Mouse (Mus musculus) hindbrain, embryonic 10.5 days (tissue): ENCODE measurements around the gene Cldn18. TPM values are rescaled to one million over a fixed set of nuclear protein-coding genes. Genes with fewer than 3 reads are reported as not detected.

Experiments used
- DNase-seq: peaks from one replicate; pipeline ENCODE4 v3.0.0-alpha.2; 2017; ENCODE audit warnings: low spot score
- H3K27ac ChIP-seq: fragments of 300-500 bp; sonication (generic); 2 replicates; pipeline ENCODE4 v1.5.1; 2016; ENCODE audit warnings: mild to moderate bottlenecking, moderate library complexity
- H3K27me3 ChIP-seq: fragments of 300-500 bp; sonication (generic); 2 replicates; pipeline ENCODE4 v1.6.1; 2016; ENCODE audit warnings: mild to moderate bottlenecking; ENCODE audit not compliant: poor library complexity, insufficient read depth, severe bottlenecking
- H3K36me3 ChIP-seq: fragments of 300-500 bp; sonication (generic); 2 replicates; pipeline ENCODE4 v1.6.1; 2016; ENCODE audit warnings: mild to moderate bottlenecking, moderate library complexity
- H3K4me1 ChIP-seq: fragments of 300-500 bp; sonication (generic); replicated peaks from 2 replicates; pipeline ENCODE4 v1.6.1; 2016; ENCODE audit warnings: mild to moderate bottlenecking
- H3K4me3 ChIP-seq: fragments of 300-500 bp; sonication (generic); 2 replicates; pipeline ENCODE4 v1.5.1; 2016; ENCODE audit warnings: mild to moderate bottlenecking, moderate library complexity
- H3K9me3 ChIP-seq: fragments of 300-500 bp; sonication (generic); 2 replicates; pipeline ENCODE4 v1.6.1; 2016; ENCODE audit warnings: mild to moderate bottlenecking, moderate library complexity
- WGBS: fragments of 180-500 bp; shearing (Covaris S2); methylation state at CpG from one replicate; pipeline ENCODE4 v1.1.7; 2016; 5-methylcytosine and 5-hydroxymethylcytosine counted together
- polyA plus RNA-seq: library from polyadenylated mRNA; unstranded; fragments of >200 nt; fragmentation: Nextera tagmentation; extraction: Ambion mirVana; gene quantifications from 2 replicates; pipeline ENCODE4 v1.2.1, GENCODE M21; 2016

Gene Cldn18
- not detected in 2 replicates for polyA plus RNA-seq

GRCm38 (mm10) chr9:99717134-99717533 is at the start of gene Cldn18:
Gene Cldn18, minus strand, starts transcription at chr9:99717267.
- Histone ChIP-seq H3K4me1 (no peaks in the 10 kb centered on the region), H3K9me3 (no peaks in the 10 kb centered on the region), H3K27ac (no peak within 1 kb of the TSS), H3K4me3 (no peak within 1 kb of the TSS), H3K27me3 (no peaks in the 10 kb centered on the region), H3K36me3 (no peaks in the 10 kb centered on the region)
- no peak for DNase-seq
- 93% methylated on average over 14 of the region's 14 CpGs for WGBS

GRCm38 (mm10) chr9:99763530-99763929 is 46.5 kb upstream of the Cldn18 start:
- Histone ChIP-seq H3K9me3 (no peaks in the 10 kb centered on the region), H3K4me1 (no peaks in the 10 kb centered on the region), H3K27me3 (no peaks in the 10 kb centered on the region), H3K4me3 (no peak overlapping the region), H3K27ac (no peak overlapping the region), H3K36me3 (no peaks in the 10 kb centered on the region)
- no peak for DNase-seq
- 69% methylated on average over 6 of the region's 6 CpGs for WGBS

DNA sequence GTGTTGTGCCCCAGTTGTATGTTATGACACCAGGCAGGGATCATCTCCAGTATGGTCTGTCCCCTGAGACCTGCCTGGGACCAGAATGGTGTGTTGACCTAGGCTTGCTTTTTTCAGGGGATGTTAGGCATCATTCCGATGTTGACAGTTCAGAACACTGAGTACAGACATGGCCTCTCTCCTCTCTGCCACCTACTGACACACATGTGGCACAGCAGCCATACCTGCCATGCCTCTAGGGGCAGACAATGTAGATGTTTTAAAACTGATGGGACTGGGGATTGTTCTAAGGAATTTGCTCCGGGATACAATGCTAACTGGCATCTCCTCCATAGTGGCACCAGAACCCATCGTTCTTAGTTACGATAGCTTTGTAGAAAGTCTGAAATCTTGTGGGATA is 33.2 kb upstream of the Cldn18 start:
- Histone ChIP-seq H3K36me3 (no peaks in the 10 kb centered on the region), H3K27ac (no peak overlapping the region), H3K27me3 (no peaks in the 10 kb centered on the region), H3K4me1 (0 out of 2 replicates have a peak, but pooled peaks cover 6% of the 10 kb centered on the region), H3K9me3 (no peaks in the 10 kb centered on the region), H3K4me3 (no peak overlapping the region)
- 88% methylated on average over 4 of the region's 4 CpGs for WGBS
- no peak for DNase-seq

- 72% methylated on average over 1 of the region's 1 CpGs for WGBS
- Histone ChIP-seq H3K9me3 (no peaks in the 10 kb centered on the region), H3K27ac (no peak overlapping the region), H3K36me3 (no peaks in the 10 kb centered on the region), H3K4me3 (no peak overlapping the region), H3K4me1 (peaks cover 16% of the 10 kb centered on the region; the same call in 1 of the 2 replicates), H3K27me3 (no peaks in the 10 kb centered on the region)
- DNase-seq, result no peak
Measured at GRCm38 (mm10) chr9:99748279-99748678, 31.2 kb upstream of the Cldn18 start.

DNA sequence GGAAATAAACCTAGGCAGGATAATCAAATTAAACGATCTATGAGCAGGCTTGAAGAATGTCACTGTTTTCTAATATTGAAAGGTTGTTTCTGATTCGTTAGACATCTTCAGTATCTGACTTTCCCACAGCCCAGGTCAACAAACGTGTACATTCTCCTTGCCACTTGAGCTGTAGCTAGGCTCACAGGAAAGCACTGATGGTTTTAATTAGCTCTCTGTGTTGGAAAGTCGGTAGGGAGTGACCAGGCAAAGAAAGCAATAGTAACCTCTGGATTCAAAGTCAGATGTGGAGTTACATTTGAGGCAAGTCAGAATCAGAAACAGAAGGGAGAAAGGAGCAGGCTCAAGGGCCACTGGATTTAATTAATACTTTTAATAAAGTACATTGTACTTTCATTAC is 30.7 kb upstream of the Cldn18 start:
- 58% methylated on average over 4 of the region's 4 CpGs for WGBS
- DNase-seq, result no peak

DNA sequence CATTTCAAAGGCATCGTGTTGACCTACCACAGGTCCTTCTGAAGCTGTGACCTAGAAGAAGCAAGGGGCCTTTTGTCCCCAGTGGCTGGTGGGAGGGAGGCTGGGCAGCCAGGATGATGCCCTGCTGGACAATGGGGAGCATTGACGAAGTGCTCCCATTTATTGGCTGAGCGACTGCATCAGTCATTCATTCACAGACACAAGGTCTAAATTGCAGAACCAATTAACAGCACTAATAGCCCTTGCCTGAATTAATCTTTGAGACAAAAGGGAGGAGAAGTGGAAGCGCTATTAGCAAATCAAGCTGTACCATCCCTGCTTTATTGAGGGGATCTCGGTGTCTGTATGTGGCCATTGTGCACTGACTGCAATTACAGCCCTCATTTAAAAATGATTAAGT is 27.5 kb upstream of the Cldn18 start:
- Histone ChIP-seq H3K27me3 (no peaks in the 10 kb centered on the region), H3K9me3 (no peaks in the 10 kb centered on the region), H3K4me1 (peaks cover 16% of the 10 kb centered on the region; the same call in 1 of the 2 replicates), H3K4me3 (no peak overlapping the region), H3K27ac (no peak overlapping the region), H3K36me3 (no peaks in the 10 kb centered on the region)
- WGBS, result 66% methylated on average over 5 of the region's 5 CpGs
- DNase-seq, result no peak

More for the DNA sequence above, 30.7 kb upstream of the Cldn18 start:
- no peaks in the 10 kb centered on the region for H3K36me3 ChIP-seq
- no peak overlapping the region for H3K4me3 ChIP-seq
- H3K9me3 ChIP-seq, result no peaks in the 10 kb centered on the region
- no peaks in the 10 kb centered on the region for H3K27me3 ChIP-seq
- peaks cover 16% of the 10 kb centered on the region; the same call in 1 of the 2 replicates for H3K4me1 ChIP-seq
- H3K27ac ChIP-seq, result no peak overlapping the region

- H3K4me1 ChIP-seq, result peaks cover 15% of the 10 kb centered on the region
- H3K4me3 ChIP-seq, result no peak overlapping the region
- 36% methylated on average over 15 of the region's 15 CpGs for WGBS
- H3K27me3 ChIP-seq, result no peaks in the 10 kb centered on the region
- no peaks in the 10 kb centered on the region for H3K36me3 ChIP-seq
- peaks cover under 1% of the 10 kb centered on the region; the same call in 1 of the 2 replicates for H3K9me3 ChIP-seq
- DNase-seq, result peak; percentile 87
- no peak overlapping the region for H3K27ac ChIP-seq
Measured at GRCm38 (mm10) chr9:99729943-99730646, 13.0 kb upstream of the Cldn18 start.

- DNase-seq, result no peak
- no peaks in the 10 kb centered on the region for H3K9me3 ChIP-seq
- peaks cover 15% of the 10 kb centered on the region for H3K4me1 ChIP-seq
- no peaks in the 10 kb centered on the region for H3K36me3 ChIP-seq
- H3K27ac ChIP-seq, result no peak overlapping the region
- WGBS, result 64% methylated on average over 11 of the region's 11 CpGs
- no peaks in the 10 kb centered on the region for H3K27me3 ChIP-seq
- no peak overlapping the region for H3K4me3 ChIP-seq
Measured at GRCm38 (mm10) chr9:99727819-99728218, 10.8 kb upstream of the Cldn18 start.

DNA sequence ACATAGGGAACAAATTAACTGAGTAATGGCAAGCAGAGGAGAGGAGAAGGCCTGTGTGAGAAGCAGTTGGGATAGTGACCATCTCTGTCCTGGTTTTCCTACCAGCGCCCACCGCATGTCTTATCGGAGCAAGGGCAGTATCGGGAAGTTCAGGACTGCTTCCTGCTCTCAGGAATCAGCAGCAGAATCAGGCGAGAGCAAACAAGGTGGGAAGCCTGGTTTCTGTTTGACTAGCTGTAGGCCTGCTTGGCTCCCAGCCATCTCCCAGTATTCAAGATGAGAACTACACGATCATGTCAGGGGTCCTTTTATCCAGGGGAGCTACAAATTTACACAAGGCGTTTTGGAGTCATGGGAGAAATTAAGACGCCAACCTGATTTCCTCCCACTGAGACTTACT is 8.2 kb upstream of the Cldn18 start:
- H3K27ac ChIP-seq, result no peak overlapping the region
- 91% methylated on average over 8 of the region's 8 CpGs for WGBS

GRCm38 (mm10) chr9:99720011-99720410 is 2.9 kb upstream of the Cldn18 start:
- H3K4me3 ChIP-seq, result no peak overlapping the region
- no peaks in the 10 kb centered on the region for H3K9me3 ChIP-seq
- H3K27ac ChIP-seq, result no peak overlapping the region
- WGBS, result 67% methylated on average over 1 of the region's 1 CpGs
- no peaks in the 10 kb centered on the region for H3K36me3 ChIP-seq
- H3K27me3 ChIP-seq, result no peaks in the 10 kb centered on the region
- DNase-seq, result no peak
- H3K4me1 ChIP-seq, result no peaks in the 10 kb centered on the region

More for the DNA sequence above, 8.2 kb upstream of the Cldn18 start:
- Histone ChIP-seq H3K27me3 (no peaks in the 10 kb centered on the region), H3K36me3 (no peaks in the 10 kb centered on the region), H3K4me1 (peaks cover 5% of the 10 kb centered on the region), H3K4me3 (no peak overlapping the region), H3K9me3 (no peaks in the 10 kb centered on the region)
- DNase-seq, result no peak

GRCm38 (mm10) chr9:99710297-99710696 is 6.8 kb downstream of the Cldn18 start:
- 82% methylated on average over 4 of the region's 4 CpGs for WGBS

DNA sequence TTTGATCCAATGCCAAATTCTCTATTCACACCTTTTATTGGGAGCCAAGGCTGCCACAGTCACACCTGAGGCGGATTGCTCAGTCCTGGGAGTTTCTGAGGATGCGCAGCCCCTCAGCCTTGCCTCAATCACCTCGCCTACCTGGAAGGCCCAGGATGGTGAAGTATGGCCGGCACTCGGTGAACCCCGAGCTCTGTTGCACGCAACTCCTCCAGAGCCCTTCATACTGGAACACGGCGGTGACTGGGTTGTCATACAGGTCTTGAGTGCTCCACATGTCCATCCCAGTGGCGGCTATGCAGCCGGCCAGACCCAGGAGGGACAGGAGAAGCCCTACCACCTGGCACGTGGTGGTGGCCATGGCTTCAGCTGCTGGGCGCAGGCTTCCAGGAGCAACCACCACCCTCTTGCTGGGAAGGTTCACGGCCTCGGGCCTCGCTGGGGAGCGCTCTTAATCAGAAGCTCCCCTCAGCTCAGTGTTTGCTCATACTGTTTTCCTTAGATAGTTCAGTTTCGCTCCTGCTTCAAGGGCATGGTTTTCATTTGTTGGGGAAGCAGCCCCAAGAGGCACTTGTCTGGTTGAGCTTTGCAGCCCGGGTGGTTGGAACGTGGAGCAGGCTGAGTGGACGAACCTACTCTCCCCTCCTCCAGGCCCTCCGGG is 7.3 kb downstream of the Cldn18 start:
- Histone ChIP-seq H3K27ac (no peak overlapping the region), H3K27me3 (no peaks in the 10 kb centered on the region), H3K9me3 (no peaks in the 10 kb centered on the region), H3K4me3 (no peak overlapping the region), H3K4me1 (no peaks in the 10 kb centered on the region), H3K36me3 (no peaks in the 10 kb centered on the region)
- no peak for DNase-seq
- 91% methylated on average over 22 of the region's 22 CpGs for WGBS

More at GRCm38 (mm10) chr9:99710297-99710696, 6.8 kb downstream of the Cldn18 start:
- Histone ChIP-seq H3K4me1 (no peaks in the 10 kb centered on the region), H3K36me3 (no peaks in the 10 kb centered on the region), H3K27me3 (no peaks in the 10 kb centered on the region), H3K4me3 (no peak overlapping the region), H3K9me3 (no peaks in the 10 kb centered on the region), H3K27ac (no peak overlapping the region)
- no peak for DNase-seq

DNA sequence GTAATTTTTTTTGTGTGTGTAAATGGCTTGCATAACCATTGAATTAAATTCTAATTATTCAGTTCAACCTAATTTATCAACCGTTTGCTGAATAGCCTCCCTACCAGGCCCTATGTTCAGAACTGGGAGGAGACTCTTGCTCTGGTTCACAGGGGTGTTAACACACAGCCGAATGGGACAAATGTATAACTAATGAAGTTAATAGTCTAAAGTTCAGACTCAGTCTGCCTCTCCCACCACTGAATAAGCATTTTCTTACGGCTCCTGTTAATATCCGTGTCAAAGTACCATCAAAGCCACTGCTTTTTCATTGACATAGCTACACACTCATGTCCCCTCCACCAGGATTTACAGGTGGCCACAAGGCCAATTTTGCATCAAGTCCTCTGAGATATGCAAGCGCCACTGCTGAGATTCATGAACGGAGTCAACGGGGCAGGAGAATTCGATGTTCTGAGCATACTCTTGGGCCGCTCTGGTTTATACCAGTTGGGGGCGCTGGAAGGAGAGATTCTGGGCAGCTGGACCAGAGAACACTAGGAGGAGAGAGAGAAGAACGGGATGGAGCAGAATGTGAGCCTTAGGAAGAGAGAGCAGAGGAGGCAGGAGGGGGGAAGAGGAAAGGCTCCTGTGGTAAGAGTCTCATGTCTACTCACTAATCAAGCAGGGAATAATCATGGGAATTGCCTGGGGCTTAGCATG is 9.5 kb downstream of the Cldn18 start:
- no peaks in the 10 kb centered on the region for H3K36me3 ChIP-seq
- no peak overlapping the region for H3K27ac ChIP-seq
- 75% methylated on average over 11 of the region's 11 CpGs for WGBS
- H3K4me3 ChIP-seq, result no peak overlapping the region
- H3K4me1 ChIP-seq, result no peaks in the 10 kb centered on the region
- no peaks in the 10 kb centered on the region for H3K27me3 ChIP-seq
- DNase-seq, result no peak
- H3K9me3 ChIP-seq, result no peaks in the 10 kb centered on the region
